Mouse (Mus musculus): ENCODE measurements around the gene Usp33.

DNA sequence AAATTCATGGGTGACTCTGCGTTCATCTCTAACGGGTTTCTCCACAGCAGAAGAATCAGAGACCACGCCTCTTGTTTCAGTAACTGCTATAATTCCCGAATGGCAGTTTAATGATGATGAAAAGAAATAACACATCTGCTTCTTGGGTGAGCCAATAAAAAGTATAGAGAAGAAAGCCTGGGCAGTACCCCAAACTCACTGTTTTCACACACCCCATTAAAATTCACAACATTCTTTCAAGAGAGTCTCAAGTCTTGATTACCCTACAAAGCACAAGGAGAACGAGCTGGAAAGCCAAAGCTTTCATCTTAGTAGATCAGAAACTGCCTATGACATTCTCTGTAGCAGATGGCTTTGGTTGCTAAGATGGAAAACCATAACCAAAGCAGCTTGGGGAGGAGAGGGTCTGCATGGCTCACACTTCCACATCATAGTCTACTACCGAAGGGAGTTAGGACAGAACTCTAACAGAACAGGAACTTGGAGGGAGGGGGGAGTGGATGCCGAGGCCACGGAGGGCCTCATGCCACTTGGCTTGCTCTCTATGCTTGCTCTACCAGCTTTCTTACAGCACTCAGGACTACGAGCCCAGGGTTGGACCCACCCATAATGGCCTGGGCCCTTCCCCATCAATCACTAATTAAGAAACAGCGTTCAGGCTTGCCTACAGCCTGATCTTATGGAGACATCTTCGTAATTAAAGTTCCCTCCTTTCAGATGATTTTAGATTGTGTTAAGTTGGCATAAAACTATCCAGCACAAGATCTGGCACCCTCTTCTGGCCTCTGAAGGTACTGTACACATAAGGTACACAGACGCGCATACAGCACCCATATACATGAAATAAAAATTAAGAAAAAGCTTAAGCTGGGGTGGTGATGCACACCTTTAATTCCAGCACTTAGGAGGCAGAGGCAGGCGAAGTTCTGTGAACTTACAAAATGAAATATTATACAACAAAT lies 45.6 kb upstream of the Usp33 start:
- TF ChIP-seq CTCF (IDR thresholded peaks at IDR 0.05; ENCODE audit: insufficient read depth, low read depth, low read length), result no peak
- no peak for TF ChIP-seq POLR2A (IDR thresholded peaks at IDR 0.05; ENCODE audit: insufficient read depth, low read depth, low read length)
